Mouse (Mus musculus): ENCODE results near the gene Plekhg2.
"Not testable (repeated sequence)": the region's sequence is repeated elsewhere in the genome, so short reads cannot be mapped to it uniquely, and the experiment has no call there.

Plekhg2 gene

GRCm38 (mm10) chr7:28372251-28373108, at the start of gene Plekhg2:
TSS of gene Plekhg2 (minus strand) at chr7:28372599.
- peak; percentile 97 for DNase-seq

DNA sequence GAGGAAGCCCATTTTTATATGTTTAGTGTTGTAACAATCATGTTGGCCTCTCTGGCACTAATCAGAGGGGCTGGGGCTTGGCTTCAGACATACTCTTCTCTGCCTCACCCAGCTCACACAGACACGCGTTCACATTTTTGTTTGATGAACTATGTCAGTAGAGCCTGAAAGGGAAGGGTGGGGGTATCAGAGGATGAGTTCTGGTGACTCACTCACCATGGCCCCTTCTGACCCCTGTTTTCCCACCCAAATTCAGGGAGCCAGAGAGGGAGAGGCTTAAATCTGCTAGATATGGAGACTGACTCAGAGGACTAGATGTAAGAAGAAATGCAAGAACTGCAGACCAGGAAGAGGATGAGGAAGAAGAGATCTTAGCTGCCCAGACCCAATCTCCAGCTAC, 47.0 kb upstream of the Plekhg2 start:
- DNase-seq: no peak

DNA sequence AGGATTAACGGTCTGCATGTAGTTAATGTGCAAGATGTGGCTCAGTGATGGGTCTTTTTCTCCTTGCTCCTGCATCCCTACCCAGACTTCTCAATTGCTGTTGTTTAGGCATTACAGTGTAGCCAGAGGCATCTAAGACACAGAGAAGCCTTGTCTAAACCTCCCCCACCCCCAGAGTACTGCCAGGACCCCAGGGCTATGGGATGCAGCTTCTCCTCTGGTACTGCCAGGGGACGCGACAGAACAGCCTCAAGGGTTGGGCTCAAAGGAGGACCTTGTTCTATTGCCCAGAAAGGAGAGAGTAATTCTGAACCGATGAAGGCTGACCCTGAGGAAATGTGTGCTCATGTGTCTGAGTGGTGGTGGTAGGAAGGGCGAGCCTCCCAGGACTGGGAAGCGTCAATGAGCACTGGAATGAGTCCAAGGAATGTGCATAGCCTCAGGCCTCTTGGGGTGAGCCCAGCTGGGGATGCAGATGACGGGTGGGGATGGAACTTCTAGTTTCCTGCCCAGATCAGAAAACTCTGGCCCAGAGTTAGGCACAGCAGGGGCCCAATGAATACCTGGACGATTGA, 45.8 kb upstream of the Plekhg2 start:
- DNase-seq: no peak

DNA sequence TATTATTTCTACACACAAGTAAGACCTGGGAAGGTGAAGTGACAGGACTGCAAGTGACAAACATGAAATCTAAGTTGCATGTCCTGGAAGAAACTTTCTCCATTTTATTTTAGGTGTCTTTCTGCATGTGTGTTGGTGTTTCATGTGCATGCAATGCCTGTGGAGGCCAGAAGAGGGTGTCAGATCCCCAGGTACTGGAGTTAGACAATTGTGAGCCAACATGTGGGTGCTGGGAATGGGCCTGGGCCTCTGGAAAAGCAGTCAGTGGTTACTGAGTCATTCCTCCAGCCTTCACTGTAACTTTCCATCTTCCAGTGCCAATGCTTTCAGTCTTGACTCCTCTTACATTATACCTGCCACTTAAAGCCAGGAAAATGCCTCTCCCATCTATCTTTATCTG, 45.0 kb upstream of the Plekhg2 start:
- DNase-seq: no peak

DNA sequence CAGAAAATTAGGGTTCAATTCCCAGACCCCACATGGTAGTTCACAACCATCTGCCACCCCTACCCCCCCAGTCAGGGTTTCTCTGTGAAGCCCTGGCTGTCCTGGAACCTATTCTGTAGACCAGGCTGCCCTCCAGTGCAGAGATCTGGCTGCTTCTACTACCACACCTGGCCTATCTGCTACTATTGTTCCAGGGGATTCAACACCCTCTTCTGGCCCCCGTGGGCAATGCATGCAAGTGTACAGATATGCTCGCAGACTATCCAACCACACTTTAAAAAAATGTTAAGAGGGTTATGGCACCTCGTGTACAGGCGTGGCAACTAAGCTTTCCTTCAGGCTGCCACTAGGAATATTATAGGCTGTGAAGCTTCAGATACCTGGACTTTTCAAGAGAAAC, 40.4 kb upstream of the Plekhg2 start:
- peak; percentile 59 for DNase-seq

GRCm38 (mm10) chr7:28410841-28411475, 38.6 kb upstream of the Plekhg2 start:
- DNase-seq: no peak

GRCm38 (mm10) chr7:28401942-28402341, 29.5 kb upstream of the Plekhg2 start:
- DNase-seq: no peak

- no peak for DNase-seq
Observed at GRCm38 (mm10) chr7:28401030-28401429, 28.6 kb upstream of the Plekhg2 start.

GRCm38 (mm10) chr7:28398696-28399340, 26.4 kb upstream of the Plekhg2 start:
- no peak for DNase-seq

DNA sequence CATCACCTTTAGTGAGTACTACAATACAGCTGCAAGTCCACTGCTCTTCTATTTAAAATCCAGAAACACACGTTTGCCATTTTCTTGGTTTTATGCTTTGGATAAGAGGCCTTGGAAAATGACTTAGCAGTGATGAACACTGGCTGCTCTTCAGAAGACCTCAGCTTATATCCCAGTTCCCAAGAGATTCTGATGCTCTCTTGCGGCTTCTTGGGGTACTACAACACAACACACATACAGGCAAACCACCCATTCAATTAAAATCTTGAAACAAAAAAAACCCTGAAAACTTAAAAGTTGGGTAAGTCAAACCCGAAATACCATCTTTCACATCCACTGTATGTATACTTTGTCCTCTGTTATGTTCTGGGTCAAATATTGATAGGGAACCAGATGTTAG, 25.6 kb upstream of the Plekhg2 start:
- peak; percentile 27 for DNase-seq

DNA sequence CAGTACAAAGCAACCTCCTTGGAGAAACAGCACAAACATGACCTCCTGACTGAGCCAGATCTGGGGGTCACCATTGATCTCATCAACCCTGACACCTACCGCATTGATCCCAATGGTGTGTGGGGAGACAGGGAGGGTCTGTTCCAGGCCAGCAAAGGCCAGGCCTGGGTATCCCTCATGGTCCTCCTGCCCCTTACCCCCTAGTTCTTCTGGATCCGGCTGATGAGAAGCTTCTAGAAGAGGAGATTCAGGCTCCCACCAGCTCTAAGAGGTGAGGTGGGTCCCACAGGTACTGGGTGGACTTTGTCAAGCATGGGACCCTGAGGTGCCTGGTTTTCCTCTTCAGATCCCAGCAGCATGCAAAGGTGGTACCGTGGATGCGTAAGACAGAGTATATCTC, 23.0 kb upstream of the Plekhg2 start:
- DNase-seq: no peak

- DNase-seq: peak; percentile 58
Observed at GRCm38 (mm10) chr7:28393272-28393951, 21.0 kb upstream of the Plekhg2 start.

GRCm38 (mm10) chr7:28392429-28393271, 20.3 kb upstream of the Plekhg2 start, which contains the start of the genes Med29 and Paf1:
TSS of gene Med29 (minus strand) at chr7:28392708.
TSS of gene Paf1 (plus strand) at chr7:28392951.
- DNase-seq: peak; percentile 93

DNA sequence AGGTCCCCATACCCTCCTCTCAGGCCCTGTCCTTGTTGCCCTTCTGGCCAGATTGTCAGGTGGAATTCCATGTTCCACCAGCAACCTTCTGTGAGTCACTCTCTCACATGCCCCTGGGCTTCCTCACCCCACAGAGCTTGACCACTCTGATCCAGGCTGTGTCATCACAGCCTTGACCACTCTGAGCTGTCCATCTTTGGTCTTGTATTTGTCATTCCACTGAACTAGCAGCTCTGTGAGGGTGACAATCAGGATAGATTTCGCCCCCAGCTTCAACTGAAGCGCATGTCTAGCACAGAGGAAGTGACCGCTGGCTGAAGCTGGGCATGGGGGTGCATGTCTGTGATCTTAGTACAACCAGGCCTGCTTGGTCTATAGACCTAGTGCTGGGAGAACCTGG, 17.9 kb upstream of the Plekhg2 start:
- DNase-seq: no peak

- not testable (repeated sequence) for DNase-seq
Observed at GRCm38 (mm10) chr7:28387384-28387783, 15.0 kb upstream of the Plekhg2 start.

DNA sequence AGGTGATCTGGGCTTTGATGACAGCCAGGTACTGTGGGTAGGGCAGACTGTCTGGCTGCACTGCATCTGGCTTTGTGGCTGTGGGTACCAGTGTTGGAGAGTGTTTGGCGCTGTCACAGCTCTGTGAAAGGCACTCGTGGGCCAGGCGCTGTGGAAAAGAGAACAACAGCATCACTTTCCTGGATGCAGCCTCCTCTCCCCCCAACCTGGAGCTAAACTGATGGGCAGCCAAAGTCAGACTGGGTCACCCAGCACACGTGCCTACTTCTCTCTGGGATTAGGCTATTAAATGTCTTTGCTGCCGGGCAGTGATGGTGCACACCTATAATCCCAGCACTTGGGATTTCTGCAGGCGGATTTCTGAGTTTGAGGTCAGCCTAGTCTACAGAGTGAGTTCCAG, 14.5 kb upstream of the Plekhg2 start:
- not testable (repeated sequence) for DNase-seq

DNA sequence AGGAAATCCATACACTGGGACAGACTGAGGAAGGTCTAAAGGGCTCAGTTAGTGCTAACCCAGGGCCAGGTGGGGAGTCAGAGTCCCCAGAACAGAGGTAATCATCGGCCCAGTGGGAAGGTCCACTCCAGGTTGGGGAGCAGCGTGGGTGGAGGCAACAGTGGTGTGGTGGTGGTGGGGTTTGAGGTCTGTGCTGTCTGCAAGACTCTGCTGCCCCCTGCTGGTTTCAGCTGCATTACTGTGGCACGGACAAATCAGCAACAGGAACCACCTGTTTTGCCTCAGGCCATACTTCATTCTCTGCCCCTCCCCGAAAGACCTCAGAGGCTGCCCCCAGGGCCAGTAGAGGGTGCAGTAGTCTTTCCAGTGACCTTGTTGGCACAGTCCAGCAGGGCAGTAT, 14.1 kb upstream of the Plekhg2 start:
- peak; percentile 97 for DNase-seq

GRCm38 (mm10) chr7:28386007-28386406, 13.6 kb upstream of the Plekhg2 start:
- peak; percentile 41 for DNase-seq

GRCm38 (mm10) chr7:28385196-28385595, 12.8 kb upstream of the Plekhg2 start:
- DNase-seq: peak; percentile 57

- DNase-seq: peak; percentile 76
Observed at GRCm38 (mm10) chr7:28384162-28384561, 11.8 kb upstream of the Plekhg2 start.

DNA sequence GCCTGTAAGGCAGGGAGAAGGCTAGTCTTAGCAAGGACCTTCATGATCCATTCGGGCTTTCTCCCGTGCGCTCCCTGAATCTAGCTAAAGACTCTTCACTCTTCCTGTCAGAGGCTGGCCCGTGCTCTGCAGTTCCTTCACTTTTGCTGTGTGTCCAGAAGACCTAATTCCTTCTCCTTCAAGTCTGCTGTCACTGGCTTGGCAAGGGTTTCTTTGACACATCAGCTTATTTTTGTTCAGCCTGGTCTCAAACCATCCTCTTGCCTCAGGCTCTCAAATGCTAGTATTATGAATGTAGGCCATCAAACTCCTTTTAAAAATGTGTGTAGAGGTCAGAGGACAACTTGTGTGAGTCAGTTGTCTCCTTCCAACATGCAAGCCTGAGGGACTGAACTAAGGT, 11.2 kb upstream of the Plekhg2 start:
- DNase-seq: no peak

GRCm38 (mm10) chr7:28382981-28383396, 10.6 kb upstream of the Plekhg2 start:
- DNase-seq: peak; percentile 79
